Mouse (Mus musculus) embryonic facial prominence, embryonic 13.5 days (tissue): Measurements from ENCODE around the gene Cbarp. TPM values are rescaled to one million over a fixed set of nuclear protein-coding genes. Genes with fewer than 3 reads are reported as not detected.

Experiments used
- ATAC-seq: fragments of 200-750 bp; cut with Nextera tagmentation; 2 replicates; pipeline ENCODE4 v1.8.0; 2017; ENCODE audit warnings: low read depth; ENCODE audit not compliant: insufficient number of reproducible peaks, insufficient read depth, low FRiP score, low TSS enrichment
- H3K27ac ChIP-seq: fragments of 300-500 bp; sonication (generic); 2 replicates; pipeline ENCODE4 v1.5.1; 2015; ENCODE audit warnings: moderate library complexity, mild to moderate bottlenecking, inconsistent platforms
- H3K27me3 ChIP-seq: fragments of 300-500 bp; sonication (generic); 2 replicates; pipeline ENCODE4 v1.6.1; 2015; ENCODE audit warnings: mild to moderate bottlenecking, inconsistent platforms
- H3K36me3 ChIP-seq: fragments of 300-500 bp; sonication (generic); 2 replicates; pipeline ENCODE4 v1.6.1; 2015; ENCODE audit warnings: mild to moderate bottlenecking, inconsistent platforms
- H3K4me1 ChIP-seq: fragments of 300-500 bp; sonication (generic); 2 replicates; pipeline ENCODE4 v1.6.1; 2015; ENCODE audit warnings: inconsistent platforms
- H3K4me2 ChIP-seq: fragments of 300-500 bp; sonication (generic); 2 replicates; pipeline ENCODE4 v1.6.1; 2015; ENCODE audit warnings: moderate library complexity, mild to moderate bottlenecking, inconsistent platforms
- H3K4me3 ChIP-seq: fragments of 300-500 bp; sonication (generic); 2 replicates; pipeline ENCODE4 v1.5.1; 2015; ENCODE audit warnings: mild to moderate bottlenecking, inconsistent platforms
- H3K9ac ChIP-seq: fragments of 300-500 bp; sonication (generic); 2 replicates; pipeline ENCODE4 v1.6.1; 2015; ENCODE audit warnings: mild to moderate bottlenecking, inconsistent platforms
- H3K9me3 ChIP-seq: fragments of 300-500 bp; sonication (generic); 2 replicates; pipeline ENCODE4 v1.6.1; 2016; ENCODE audit warnings: inconsistent platforms
- WGBS: fragments of 180-500 bp; shearing (Covaris S2); methylation state at CpG from one replicate; pipeline ENCODE4 v1.1.7; 2015; ENCODE audit warnings: mixed read lengths; 5-methylcytosine and 5-hydroxymethylcytosine counted together
- polyA plus RNA-seq: library from polyadenylated mRNA; unstranded; fragments of >200 nt; fragmentation: Nextera tagmentation; extraction: Ambion mirVana; gene quantifications from 2 replicates; pipeline ENCODE4 v1.2.1, GENCODE M21; 2015

Gene Cbarp
- polyA plus RNA-seq, 1 experiment from 2014 or later: 9.8 TPM

- H3K27ac ChIP-seq: no peak overlapping the region
- H3K27me3 ChIP-seq: no peaks in the 10 kb centered on the region
- WGBS: 16% methylated on average over 4 of the region's 4 CpGs
- H3K9me3 ChIP-seq: no peaks in the 10 kb centered on the region
- no peak overlapping the region for H3K4me3 ChIP-seq
- no peak for ATAC-seq
- no peak overlapping the region for H3K4me2 ChIP-seq
- H3K36me3 ChIP-seq: peaks cover 17% of the 10 kb centered on the region
- H3K9ac ChIP-seq: 0 out of 2 replicates have a peak overlapping the region, but pooled peaks have one; percentile 3
- peaks cover 26% of the 10 kb centered on the region for H3K4me1 ChIP-seq
Measured at GRCm38 (mm10) chr10:80175536-80176269, 35.1 kb upstream of the Cbarp start.

GRCm38 (mm10) chr10:80174705-80175104 is 34.1 kb upstream of the Cbarp start:
- H3K36me3 ChIP-seq: peaks cover 27% of the 10 kb centered on the region
- WGBS: 48% methylated on average over 2 of the region's 2 CpGs
- no peak overlapping the region for H3K4me2 ChIP-seq
- no peaks in the 10 kb centered on the region for H3K27me3 ChIP-seq
- peaks cover 28% of the 10 kb centered on the region for H3K4me1 ChIP-seq
- H3K4me3 ChIP-seq: no peak overlapping the region
- H3K9ac ChIP-seq: 0 out of 2 replicates have a peak overlapping the region, but pooled peaks have one; percentile 21
- 0 out of 2 replicates have a peak overlapping the region, but pooled peaks have one; percentile 22 for H3K27ac ChIP-seq
- H3K9me3 ChIP-seq: no peaks in the 10 kb centered on the region
- no peak for ATAC-seq

- Histone ChIP-seq H3K27me3 (no peaks in the 10 kb centered on the region), H3K9ac (0 out of 2 replicates have a peak overlapping the region, but pooled peaks have one; percentile 21), H3K9me3 (no peaks in the 10 kb centered on the region), H3K27ac (peak overlapping the region; percentile 22; the same call in 1 of the 2 replicates), H3K4me3 (no peak overlapping the region), H3K4me1 (peaks cover 31% of the 10 kb centered on the region), H3K36me3 (peaks cover 28% of the 10 kb centered on the region), H3K4me2 (no peak overlapping the region)
- no peak for ATAC-seq
- WGBS: 85% methylated on average over 10 of the region's 10 CpGs
Measured at GRCm38 (mm10) chr10:80173955-80174640, 33.5 kb upstream of the Cbarp start.

- H3K27me3 ChIP-seq: no peaks in the 10 kb centered on the region
- peaks cover 38% of the 10 kb centered on the region for H3K4me1 ChIP-seq
- peak overlapping the region; percentile 78 for H3K27ac ChIP-seq
- WGBS: 7% methylated on average over 11 of the region's 11 CpGs
- peak overlapping the region; percentile 70 for H3K4me2 ChIP-seq
- H3K4me3 ChIP-seq: peak overlapping the region; percentile 58
- ATAC-seq: no peak
- peaks cover 28% of the 10 kb centered on the region for H3K36me3 ChIP-seq
- peak overlapping the region; percentile 71 for H3K9ac ChIP-seq
- H3K9me3 ChIP-seq: no peaks in the 10 kb centered on the region
Measured at GRCm38 (mm10) chr10:80173358-80173757, 32.7 kb upstream of the Cbarp start.

GRCm38 (mm10) chr10:80172527-80173292 is 32.1 kb upstream of the Cbarp start, which contains the start of gene 1600002K03Rik:
Gene 1600002K03Rik, plus strand, starts transcription at chr10:80172944.
- Histone ChIP-seq H3K27ac (peak within 1 kb of the TSS; percentile 78), H3K4me1 (peaks cover 38% of the 10 kb centered on the region), H3K27me3 (no peaks in the 10 kb centered on the region), H3K4me2 (peak within 1 kb of the TSS; percentile 70), H3K9ac (peak within 1 kb of the TSS; percentile 71), H3K36me3 (peaks cover 28% of the 10 kb centered on the region), H3K9me3 (no peaks in the 10 kb centered on the region), H3K4me3 (peak within 1 kb of the TSS; percentile 58)
- 10% methylated on average over 35 of the region's 35 CpGs for WGBS
- peak; percentile 53; the same call in 1 of the 2 replicates for ATAC-seq

- peak overlapping the region; percentile 71; the same call in 1 of the 2 replicates for H3K9ac ChIP-seq
- peak overlapping the region; percentile 78 for H3K27ac ChIP-seq
- no peak for ATAC-seq
- 86% methylated on average over 45 of the region's 45 CpGs for WGBS
- peak overlapping the region; percentile 58; the same call in 1 of the 2 replicates for H3K4me3 ChIP-seq
- peaks cover 28% of the 10 kb centered on the region for H3K36me3 ChIP-seq
- H3K4me1 ChIP-seq: peaks cover 41% of the 10 kb centered on the region
- peak overlapping the region; percentile 70 for H3K4me2 ChIP-seq
- H3K27me3 ChIP-seq: no peaks in the 10 kb centered on the region
- H3K9me3 ChIP-seq: no peaks in the 10 kb centered on the region
Measured at GRCm38 (mm10) chr10:80171760-80172526, 31.3 kb upstream of the Cbarp start.

GRCm38 (mm10) chr10:80171252-80171651 is 30.6 kb upstream of the Cbarp start:
- H3K9me3 ChIP-seq: no peaks in the 10 kb centered on the region
- no peak overlapping the region for H3K9ac ChIP-seq
- peaks cover 46% of the 10 kb centered on the region for H3K4me1 ChIP-seq
- no peaks in the 10 kb centered on the region for H3K27me3 ChIP-seq
- H3K27ac ChIP-seq: 0 out of 2 replicates have a peak overlapping the region, but pooled peaks have one; percentile 5
- 94% methylated on average over 15 of the region's 15 CpGs for WGBS
- no peak overlapping the region for H3K4me2 ChIP-seq
- no peak for ATAC-seq
- no peak overlapping the region for H3K4me3 ChIP-seq
- peaks cover 28% of the 10 kb centered on the region for H3K36me3 ChIP-seq

- H3K4me2 ChIP-seq: no peak overlapping the region
- H3K4me1 ChIP-seq: peaks cover 51% of the 10 kb centered on the region
- H3K27me3 ChIP-seq: no peaks in the 10 kb centered on the region
- H3K36me3 ChIP-seq: peaks cover 28% of the 10 kb centered on the region
- H3K9me3 ChIP-seq: no peaks in the 10 kb centered on the region
- ATAC-seq: no peak
- no peak overlapping the region for H3K4me3 ChIP-seq
- WGBS: 95% methylated on average over 19 of the region's 19 CpGs
- H3K9ac ChIP-seq: no peak overlapping the region
- H3K27ac ChIP-seq: no peak overlapping the region
Measured at GRCm38 (mm10) chr10:80170601-80171021, 30.0 kb upstream of the Cbarp start.

GRCm38 (mm10) chr10:80170052-80170451 is 29.4 kb upstream of the Cbarp start:
- peaks cover 28% of the 10 kb centered on the region for H3K36me3 ChIP-seq
- H3K27me3 ChIP-seq: no peaks in the 10 kb centered on the region
- no peak overlapping the region; the same call in 1 of the 2 replicates for H3K9ac ChIP-seq
- no peak for ATAC-seq
- peaks cover 57% of the 10 kb centered on the region for H3K4me1 ChIP-seq
- H3K4me2 ChIP-seq: no peak overlapping the region
- WGBS: 94% methylated on average over 16 of the region's 16 CpGs
- no peaks in the 10 kb centered on the region for H3K9me3 ChIP-seq
- H3K4me3 ChIP-seq: no peak overlapping the region
- no peak overlapping the region; the same call in 1 of the 2 replicates for H3K27ac ChIP-seq

GRCm38 (mm10) chr10:80169651-80170050 is 29.0 kb upstream of the Cbarp start:
- H3K4me3 ChIP-seq: no peak overlapping the region
- H3K27ac ChIP-seq: no peak overlapping the region; the same call in 1 of the 2 replicates
- no peaks in the 10 kb centered on the region for H3K27me3 ChIP-seq
- 92% methylated on average over 7 of the region's 7 CpGs for WGBS
- H3K4me2 ChIP-seq: 0 out of 2 replicates have a peak overlapping the region, but pooled peaks have one; percentile 78
- no peak for ATAC-seq
- H3K4me1 ChIP-seq: peaks cover 61% of the 10 kb centered on the region
- H3K36me3 ChIP-seq: peaks cover 28% of the 10 kb centered on the region
- H3K9me3 ChIP-seq: no peaks in the 10 kb centered on the region
- no peak overlapping the region for H3K9ac ChIP-seq
